Mouse (Mus musculus) heart, adult 2 months (tissue): ENCODE measurements at regions not wholly inside any gene's neighbourhood (a gene's known extent, or its start where the extent isn't known, plus 50 kb on each side); places are given as distances from the start of the nearest gene placed in this dataset.

Experiments
- CTCF ChIP-seq: fragments of 200-600 bp; IDR thresholded peaks from 2 replicates; pipeline ENCODE4 v1.8.1; 2022; ENCODE audit warnings: antibody characterized with exemption, mild to moderate bottlenecking, moderate library complexity
- POLR2A ChIP-seq: fragments of 200-500 bp; IDR thresholded peaks from 2 replicates; pipeline ENCODE4 v1.6.1; 2011; ENCODE audit warnings: mild to moderate bottlenecking, low read depth, low read length, control low read depth; ENCODE audit not compliant: insufficient read depth

DNA sequence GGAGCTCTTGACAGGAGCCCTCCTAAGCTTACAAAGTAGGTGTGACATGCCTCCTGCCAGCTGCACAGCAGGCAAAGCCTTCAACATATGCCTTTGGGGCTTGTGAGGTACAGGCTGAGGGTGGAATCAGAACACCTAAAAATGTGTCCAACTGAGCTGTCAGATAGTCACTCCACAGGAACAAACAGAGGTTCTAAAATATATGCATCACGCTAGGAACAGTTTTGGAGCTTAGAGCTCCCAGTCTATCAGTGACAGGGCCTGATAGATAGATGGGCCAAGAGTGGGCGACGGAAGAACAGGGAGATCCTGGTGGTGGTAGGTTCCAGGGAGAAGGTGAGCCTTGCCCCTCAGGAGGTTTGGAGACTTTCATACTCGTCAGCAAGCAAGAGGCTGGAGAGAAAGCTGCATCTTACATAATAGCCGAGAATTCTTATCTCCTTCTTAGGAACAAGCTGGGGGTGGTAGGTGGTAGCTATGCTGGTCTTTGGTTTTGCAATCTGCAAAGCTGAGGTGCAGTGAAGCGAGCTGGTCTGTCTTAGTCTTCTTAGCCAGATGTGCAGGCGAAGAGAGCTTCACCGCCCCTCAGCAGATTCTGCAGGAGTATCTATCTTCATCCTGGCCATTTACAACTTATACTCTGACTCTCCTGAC is 121.5 kb upstream of the Slc30a5 start:
- TF ChIP-seq CTCF, result no peak
- TF ChIP-seq POLR2A, result no peak
